Mouse (Mus musculus): ENCODE results near the gene Slc5a4b.
"Not testable (repeated sequence)": the region's sequence is repeated elsewhere in the genome, so short reads cannot be mapped to it uniquely, and the experiment has no call there.

The Slc5a4b gene

GRCm38 (mm10) chr10:76110861-76111260 is at the start of gene Slc5a4b:
Gene Slc5a4b, minus strand, starts transcription at chr10:76110961.
- DNase-seq (ENCODE audit: extremely low read depth, insufficient read length, low spot score) = no peak

- DNase-seq (ENCODE audit: extremely low read depth, insufficient read length, low spot score) = no peak
These were observed 47.2 kb upstream of the Slc5a4b start for GRCm38 (mm10) chr10:76158009-76158408.

GRCm38 (mm10) chr10:76157528-76157927 is 46.8 kb upstream of the Slc5a4b start:
- no peak for DNase-seq (ENCODE audit: extremely low read depth, insufficient read length, low spot score)

- no peak for DNase-seq (ENCODE audit: extremely low read depth, insufficient read length, low spot score)
These were observed 45.1 kb upstream of the Slc5a4b start for GRCm38 (mm10) chr10:76155911-76156310.

- no peak for DNase-seq (ENCODE audit: extremely low read depth, insufficient read length, low spot score)
These were observed 36.5 kb upstream of the Slc5a4b start, which contains the start of gene Slc5a4a for GRCm38 (mm10) chr10:76147278-76147677. Gene Slc5a4a, plus strand, starts transcription at chr10:76147451.

- DNase-seq (ENCODE audit: extremely low read depth, insufficient read length, low spot score) = no peak
These were observed 36.1 kb upstream of the Slc5a4b start for GRCm38 (mm10) chr10:76146846-76147245.

GRCm38 (mm10) chr10:76136318-76136717 is 25.6 kb upstream of the Slc5a4b start:
- no peak for DNase-seq (ENCODE audit: extremely low read depth, insufficient read length, low spot score)

GRCm38 (mm10) chr10:76132506-76132905 is 21.7 kb upstream of the Slc5a4b start:
- DNase-seq (ENCODE audit: extremely low read depth, insufficient read length, low spot score) = no peak

- DNase-seq (ENCODE audit: extremely low read depth, insufficient read length, low spot score) = no peak
These were observed 10.7 kb upstream of the Slc5a4b start for GRCm38 (mm10) chr10:76121495-76121894.

GRCm38 (mm10) chr10:76120124-76120711 is 9.5 kb upstream of the Slc5a4b start:
- DNase-seq (ENCODE audit: extremely low read depth, insufficient read length, low spot score) = no peak

- no peak for DNase-seq (ENCODE audit: extremely low read depth, insufficient read length, low spot score)
These were observed 8.0 kb upstream of the Slc5a4b start for GRCm38 (mm10) chr10:76118741-76119140.

GRCm38 (mm10) chr10:76117966-76118365 is 7.2 kb upstream of the Slc5a4b start:
- DNase-seq (ENCODE audit: extremely low read depth, insufficient read length, low spot score) = peak; percentile 29

- DNase-seq (ENCODE audit: extremely low read depth, insufficient read length, low spot score) = no peak
These were observed 13.4 kb downstream of the Slc5a4b start for GRCm38 (mm10) chr10:76097368-76097767.

GRCm38 (mm10) chr10:76096580-76096979 is 14.2 kb downstream of the Slc5a4b start:
- no peak for DNase-seq (ENCODE audit: extremely low read depth, insufficient read length, low spot score)

- DNase-seq (ENCODE audit: extremely low read depth, insufficient read length, low spot score) = not testable (repeated sequence)
These were observed 33.8 kb downstream of the Slc5a4b start for GRCm38 (mm10) chr10:76077008-76077407.

- DNase-seq (ENCODE audit: extremely low read depth, insufficient read length, low spot score) = not testable (repeated sequence)
These were observed 38.7 kb downstream of the Slc5a4b start for GRCm38 (mm10) chr10:76072080-76072479.

GRCm38 (mm10) chr10:76067674-76068613 is 42.8 kb downstream of the Slc5a4b start:
- no peak for DNase-seq (ENCODE audit: extremely low read depth, insufficient read length, low spot score)

- DNase-seq (ENCODE audit: extremely low read depth, insufficient read length, low spot score) = no peak
These were observed 48.3 kb downstream of the Slc5a4b start for GRCm38 (mm10) chr10:76062439-76062838.

GRCm38 (mm10) chr10:76051860-76052259 is 58.9 kb downstream of the Slc5a4b start:
- DNase-seq (ENCODE audit: extremely low read depth, insufficient read length, low spot score) = no peak

GRCm38 (mm10) chr10:76048967-76049366 is 61.8 kb downstream of the Slc5a4b start:
- no peak for DNase-seq (ENCODE audit: extremely low read depth, insufficient read length, low spot score)

GRCm38 (mm10) chr10:76047182-76047869 is 63.4 kb downstream of the Slc5a4b start:
- DNase-seq (ENCODE audit: extremely low read depth, insufficient read length, low spot score) = no peak
